Mouse (Mus musculus): ENCODE results near the gene Shld1. TPM values are rescaled to one million over a fixed set of nuclear protein-coding genes. Genes with fewer than 3 reads are reported as not detected.

The Shld1 gene
- polyA plus RNA-seq (2015; fragmentation: Nextera tagmentation; extraction: Ambion mirVana) = 21.5 and 24.7 TPM in 2 replicates

DNA sequence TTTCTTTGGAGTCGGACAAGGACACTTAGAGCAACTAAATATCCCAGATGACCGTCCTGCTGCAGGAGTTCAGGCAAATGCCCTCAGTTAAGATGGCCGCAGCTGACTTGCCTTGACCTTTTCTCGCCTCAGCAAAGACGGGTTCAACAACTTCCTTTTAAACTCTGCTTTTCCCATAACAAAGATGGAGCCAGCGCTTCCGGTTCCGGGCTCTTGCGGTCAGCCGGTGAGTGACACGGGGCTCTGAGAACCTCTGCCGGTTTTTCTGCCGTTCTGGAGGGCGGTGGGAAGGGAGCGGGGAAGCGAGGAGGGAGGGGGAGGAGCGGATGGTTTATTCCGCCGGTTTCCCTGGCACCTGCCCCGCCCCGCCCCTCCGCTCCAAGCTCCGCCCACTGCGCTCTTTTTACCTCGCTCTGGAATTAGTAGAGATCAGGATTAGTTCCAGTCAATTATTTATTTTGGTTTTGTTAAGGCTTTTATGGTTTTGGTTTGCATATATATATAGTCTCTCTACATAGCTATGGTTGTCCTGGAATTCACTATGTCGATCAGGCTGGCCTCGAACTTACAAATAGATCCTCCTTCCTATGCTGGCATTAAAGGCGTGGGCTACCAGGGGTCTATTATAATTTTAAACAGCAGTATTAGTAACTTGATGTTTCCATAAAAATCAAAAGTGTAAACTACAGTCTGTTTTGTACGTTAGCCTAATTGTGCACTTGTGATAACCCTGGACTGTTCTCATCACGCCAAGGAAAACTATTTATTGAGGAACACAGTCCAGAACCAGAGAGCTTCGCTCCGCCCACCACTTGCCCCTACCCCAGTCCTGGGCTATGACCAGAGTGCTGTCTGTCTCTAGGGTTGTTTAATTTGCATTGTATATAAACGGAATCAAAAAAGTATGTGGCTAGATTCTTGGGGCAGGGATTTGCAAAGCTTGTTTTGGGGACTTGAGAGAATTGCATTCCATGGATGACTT lies at the start of gene Shld1:
Shld1 (plus strand) TSS at position 176 of the 982 bp plus-strand sequence.
- H3K36me3 ChIP-seq = no peaks in the 10 kb centered on the region
- no peaks in the 10 kb centered on the region for H3K27me3 ChIP-seq
- no peaks in the 10 kb centered on the region for H3K9me3 ChIP-seq
- H3K4me2 ChIP-seq = peak within 1 kb of the TSS; percentile 52
- ATAC-seq (ENCODE audit: low read depth) = peak; percentile 94
- H3K27ac ChIP-seq (replicated peaks) = peak within 1 kb of the TSS; percentile 73
- peaks cover 14% of the 10 kb centered on the region for H3K4me1 ChIP-seq (replicated peaks)
- H3K4me3 ChIP-seq = peak within 1 kb of the TSS; percentile 49
- WGBS = 11% methylated on average over 31 of the region's 33 CpGs
- peak within 1 kb of the TSS; percentile 66 for H3K9ac ChIP-seq

DNA sequence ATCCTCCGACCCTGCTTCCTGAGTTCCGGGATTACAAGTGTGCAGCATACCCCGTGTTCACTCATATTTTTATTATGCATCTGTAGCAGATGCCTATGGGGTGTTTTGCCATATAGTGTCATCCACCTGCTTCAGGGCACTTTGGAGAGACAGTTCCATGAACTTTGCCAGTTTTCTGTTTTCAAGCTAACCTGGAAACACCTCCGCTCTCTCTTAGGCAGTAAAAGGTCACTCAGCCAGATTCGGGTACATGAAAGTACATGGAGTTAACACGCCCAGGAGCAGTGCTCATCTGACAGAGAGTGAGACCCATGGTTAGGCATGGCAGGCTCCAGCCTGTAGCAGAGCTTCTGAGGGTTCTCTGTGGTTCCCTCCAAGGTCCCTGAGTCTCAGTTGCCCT lies 48.4 kb upstream of the Shld1 start:
- no peak for ATAC-seq (ENCODE audit: low read depth)
- no peaks in the 10 kb centered on the region for H3K36me3 ChIP-seq
- H3K27ac ChIP-seq (replicated peaks) = no peak overlapping the region
- H3K4me3 ChIP-seq = no peak overlapping the region
- H3K9ac ChIP-seq = no peak overlapping the region
- no peaks in the 10 kb centered on the region for H3K27me3 ChIP-seq
- H3K4me1 ChIP-seq (replicated peaks) = no peaks in the 10 kb centered on the region
- H3K4me2 ChIP-seq = no peak overlapping the region
- WGBS = 92% methylated on average over 6 of the region's 6 CpGs
- no peaks in the 10 kb centered on the region for H3K9me3 ChIP-seq

DNA sequence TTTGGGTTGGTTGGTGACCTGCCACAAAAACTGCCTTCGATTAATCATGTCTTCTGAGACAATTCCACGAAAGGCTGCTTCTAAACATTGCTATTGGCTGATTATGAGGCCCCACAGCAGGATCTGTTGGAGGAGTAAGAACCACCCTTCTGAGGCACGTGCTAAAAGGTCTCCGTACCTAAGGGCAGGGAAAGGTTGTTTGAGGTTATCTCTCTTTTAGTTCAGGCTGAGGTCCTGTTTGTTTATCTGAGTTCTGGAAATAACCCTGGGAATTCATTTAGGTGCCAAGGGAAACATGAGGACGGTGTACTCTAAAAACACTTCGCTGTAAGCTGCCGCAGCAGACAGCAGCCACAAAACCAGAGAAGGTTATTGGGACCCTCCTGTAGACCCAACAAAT lies 47.4 kb upstream of the Shld1 start:
- Histone ChIP-seq H3K27me3 (no peaks in the 10 kb centered on the region), H3K9ac (no peak overlapping the region), H3K9me3 (no peaks in the 10 kb centered on the region), H3K4me1 (replicated peaks) (no peaks in the 10 kb centered on the region), H3K4me3 (no peak overlapping the region), H3K27ac (replicated peaks) (no peak overlapping the region), H3K4me2 (no peak overlapping the region), H3K36me3 (no peaks in the 10 kb centered on the region)
- ATAC-seq (ENCODE audit: low read depth) = no peak
- WGBS = 80% methylated on average over 7 of the region's 7 CpGs

DNA sequence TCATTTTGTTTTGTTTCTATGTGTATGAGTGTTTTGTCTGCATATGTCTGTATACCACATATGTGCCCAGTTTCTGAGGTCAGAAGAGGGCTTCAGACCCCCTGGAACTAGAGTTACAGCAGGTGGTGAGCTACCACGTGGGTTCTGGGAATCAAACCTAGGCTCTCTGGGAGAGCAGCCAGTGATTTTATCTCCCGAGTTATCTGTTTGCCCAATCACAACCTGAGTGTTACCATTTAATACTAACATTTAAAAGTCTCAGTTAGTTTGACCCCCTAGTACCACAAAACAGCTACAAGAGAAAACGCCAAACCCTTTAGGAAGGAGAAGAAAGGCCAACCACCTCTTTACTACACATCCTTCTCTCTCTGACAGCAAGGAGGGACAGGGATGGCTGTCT lies 45.5 kb upstream of the Shld1 start:
- no peak overlapping the region for H3K27ac ChIP-seq (replicated peaks)
- no peak overlapping the region for H3K9ac ChIP-seq
- no peak overlapping the region for H3K4me2 ChIP-seq
- H3K27me3 ChIP-seq = no peaks in the 10 kb centered on the region
- no peak overlapping the region for H3K4me3 ChIP-seq
- no peaks in the 10 kb centered on the region for H3K36me3 ChIP-seq
- H3K4me1 ChIP-seq (replicated peaks) = no peaks in the 10 kb centered on the region
- 69% methylated on average over 3 of the region's 3 CpGs for WGBS
- no peaks in the 10 kb centered on the region for H3K9me3 ChIP-seq
- ATAC-seq (ENCODE audit: low read depth) = no peak

DNA sequence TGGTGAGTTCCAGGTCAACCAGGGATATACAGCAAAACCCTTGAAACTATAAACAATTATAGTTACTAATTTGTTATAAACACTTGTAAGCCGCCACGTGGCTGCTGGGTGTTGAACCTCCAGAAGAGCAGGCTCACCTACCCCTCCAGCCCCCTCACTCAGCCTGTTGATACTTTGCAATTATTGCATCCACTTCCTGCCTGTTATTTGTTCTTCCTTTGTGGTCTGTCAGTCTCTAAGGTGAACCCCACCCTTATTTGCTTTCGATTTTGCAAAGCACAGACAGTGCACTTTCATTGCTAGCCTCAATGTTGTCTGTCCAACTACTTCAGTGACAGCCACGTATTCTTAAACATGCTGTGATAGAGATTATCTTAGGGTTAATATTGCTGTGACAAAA lies 43.6 kb upstream of the Shld1 start:
- H3K9me3 ChIP-seq = no peaks in the 10 kb centered on the region
- H3K4me2 ChIP-seq = no peak overlapping the region
- H3K4me3 ChIP-seq = no peak overlapping the region
- H3K4me1 ChIP-seq (replicated peaks) = no peaks in the 10 kb centered on the region
- no peak overlapping the region for H3K27ac ChIP-seq (replicated peaks)
- no peak for ATAC-seq (ENCODE audit: low read depth)
- H3K36me3 ChIP-seq = no peaks in the 10 kb centered on the region
- no peaks in the 10 kb centered on the region for H3K27me3 ChIP-seq
- 88% methylated on average over 4 of the region's 4 CpGs for WGBS
- H3K9ac ChIP-seq = no peak overlapping the region

DNA sequence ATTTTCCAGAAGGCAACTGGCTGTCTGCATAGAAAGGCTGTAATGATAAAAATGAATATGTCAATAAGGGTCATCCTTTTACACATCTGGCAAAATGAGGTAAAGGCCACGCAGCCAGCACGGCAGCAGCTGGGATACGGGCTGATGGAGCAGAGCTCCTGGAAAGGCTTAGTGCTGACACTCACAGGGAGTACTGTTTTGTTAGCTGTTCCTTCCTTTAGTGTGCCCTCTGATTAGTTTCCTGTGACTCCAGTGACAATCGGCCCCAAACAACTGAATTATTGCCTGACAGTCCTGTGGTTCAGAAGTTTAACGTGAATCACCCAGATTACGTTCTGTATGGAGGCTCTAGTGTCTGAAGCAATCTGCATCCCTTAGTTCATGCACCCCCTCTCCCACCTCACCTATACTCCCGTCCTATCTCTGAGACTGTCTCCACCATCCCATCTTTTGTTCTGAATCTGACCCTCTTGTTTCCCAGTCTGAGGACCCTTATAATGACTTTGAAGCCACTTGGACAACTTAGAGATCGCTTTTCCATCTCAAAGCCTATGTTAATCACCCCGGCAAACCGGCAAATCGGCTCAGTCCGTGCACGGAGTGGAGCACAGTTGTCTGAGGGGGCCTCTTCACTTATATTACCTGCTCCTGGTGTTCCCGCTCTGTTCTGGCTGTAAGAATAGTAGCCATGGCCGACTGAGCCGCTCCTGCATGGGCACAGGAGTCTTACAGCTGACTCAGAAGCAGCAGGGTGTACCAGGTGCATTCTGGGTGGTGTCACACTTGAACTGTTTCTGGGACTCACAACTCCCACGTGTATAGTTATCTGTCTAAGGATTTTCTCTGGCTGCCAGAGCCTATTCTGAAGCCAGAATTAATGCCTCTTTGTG lies 39.6 kb upstream of the Shld1 start:
- ATAC-seq (ENCODE audit: low read depth) = no peak
- no peak overlapping the region for H3K4me3 ChIP-seq
- H3K9ac ChIP-seq = no peak overlapping the region
- H3K9me3 ChIP-seq = no peaks in the 10 kb centered on the region
- no peak overlapping the region for H3K4me2 ChIP-seq
- no peaks in the 10 kb centered on the region for H3K4me1 ChIP-seq (replicated peaks)
- H3K27me3 ChIP-seq = no peaks in the 10 kb centered on the region
- H3K27ac ChIP-seq (replicated peaks) = no peak overlapping the region
- H3K36me3 ChIP-seq = no peaks in the 10 kb centered on the region
- 59% methylated on average over 17 of the region's 17 CpGs for WGBS

DNA sequence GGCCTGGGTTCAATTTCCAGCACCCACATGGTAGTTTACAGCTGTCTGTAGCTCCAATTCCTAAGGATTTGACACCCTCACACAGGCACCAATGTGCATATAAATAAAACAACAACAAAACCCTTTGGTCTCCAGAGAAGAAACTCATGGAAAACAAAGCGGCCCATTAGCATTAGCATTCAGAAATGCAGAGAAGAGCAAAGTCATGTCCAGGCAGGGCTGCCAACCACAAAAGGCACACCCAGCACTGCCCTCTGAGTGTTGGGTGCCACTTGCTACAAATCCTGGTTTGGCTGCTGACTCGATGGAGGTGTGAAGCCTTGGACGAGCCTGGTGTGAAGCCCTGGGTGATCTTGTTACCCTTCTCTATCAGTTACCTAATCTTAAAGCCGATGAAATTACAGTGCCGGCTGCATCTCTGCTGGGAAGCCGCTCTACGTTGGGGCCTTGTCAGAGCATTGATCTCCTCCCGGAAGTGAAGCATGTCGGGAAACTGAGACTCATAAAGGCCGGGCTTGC lies 37.3 kb upstream of the Shld1 start:
- Histone ChIP-seq H3K36me3 (no peaks in the 10 kb centered on the region), H3K27me3 (no peaks in the 10 kb centered on the region), H3K9ac (no peak overlapping the region), H3K4me2 (no peak overlapping the region), H3K27ac (replicated peaks) (no peak overlapping the region), H3K4me3 (no peak overlapping the region), H3K9me3 (no peaks in the 10 kb centered on the region), H3K4me1 (replicated peaks) (0 out of 2 replicates have a peak, but pooled peaks cover 7% of the 10 kb centered on the region)
- WGBS = 90% methylated on average over 10 of the region's 10 CpGs
- no peak for ATAC-seq (ENCODE audit: low read depth)

DNA sequence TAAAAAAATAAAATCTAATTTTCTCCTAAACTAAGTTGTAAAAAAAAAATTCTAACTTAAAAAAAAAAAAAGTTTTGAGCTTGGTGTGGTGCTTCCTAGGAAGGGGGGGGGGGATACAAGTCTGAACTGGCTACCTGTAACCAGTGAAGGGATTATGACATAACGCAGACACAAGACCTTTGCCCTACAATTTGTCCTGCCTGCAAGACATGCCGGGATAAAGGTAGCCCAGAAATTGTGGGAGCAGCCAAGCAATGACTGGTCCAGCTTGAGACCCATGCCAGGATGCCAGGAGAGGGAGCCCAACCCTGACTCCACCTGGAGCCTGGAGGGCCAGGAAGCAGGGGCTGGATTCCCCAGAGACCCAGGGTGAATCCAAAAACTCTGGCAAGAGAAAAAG lies 36.2 kb upstream of the Shld1 start:
- H3K4me3 ChIP-seq = no peak overlapping the region
- H3K4me2 ChIP-seq = no peak overlapping the region
- H3K27ac ChIP-seq (replicated peaks) = no peak overlapping the region
- WGBS = 91% methylated on average over 2 of the region's 2 CpGs
- H3K9ac ChIP-seq = no peak overlapping the region
- ATAC-seq (ENCODE audit: low read depth) = no peak
- no peaks in the 10 kb centered on the region for H3K9me3 ChIP-seq
- 0 out of 2 replicates have a peak, but pooled peaks cover 7% of the 10 kb centered on the region for H3K4me1 ChIP-seq (replicated peaks)
- H3K27me3 ChIP-seq = no peaks in the 10 kb centered on the region
- H3K36me3 ChIP-seq = no peaks in the 10 kb centered on the region

DNA sequence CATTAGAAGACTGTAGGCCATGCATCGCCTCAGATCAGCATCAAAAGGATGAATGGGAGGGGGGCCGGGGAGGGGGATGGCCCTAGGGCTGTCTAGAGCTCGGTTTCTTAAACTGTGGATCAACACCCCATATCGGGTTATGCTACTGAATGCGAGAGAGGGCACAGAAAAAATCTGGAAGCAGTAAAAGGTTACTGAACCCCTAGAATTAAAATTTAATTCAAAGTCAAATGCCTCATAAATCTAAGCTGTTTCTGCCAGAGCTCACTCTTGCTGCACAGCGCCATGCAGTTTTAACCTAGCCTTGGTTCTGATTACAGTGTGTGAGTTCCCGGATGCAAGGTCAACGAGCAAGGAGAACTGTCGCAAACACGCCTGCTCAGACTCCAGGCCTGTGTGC lies 34.3 kb upstream of the Shld1 start:
- no peak overlapping the region for H3K27ac ChIP-seq (replicated peaks)
- 0 out of 2 replicates have a peak, but pooled peaks cover 7% of the 10 kb centered on the region for H3K4me1 ChIP-seq (replicated peaks)
- 47% methylated on average over 10 of the region's 10 CpGs for WGBS
- no peak overlapping the region for H3K9ac ChIP-seq
- ATAC-seq (ENCODE audit: low read depth) = peak; percentile 59; the same call in 1 of the 2 replicates
- H3K36me3 ChIP-seq = no peaks in the 10 kb centered on the region
- H3K27me3 ChIP-seq = no peaks in the 10 kb centered on the region
- no peak overlapping the region for H3K4me3 ChIP-seq
- no peak overlapping the region for H3K4me2 ChIP-seq
- no peaks in the 10 kb centered on the region for H3K9me3 ChIP-seq

DNA sequence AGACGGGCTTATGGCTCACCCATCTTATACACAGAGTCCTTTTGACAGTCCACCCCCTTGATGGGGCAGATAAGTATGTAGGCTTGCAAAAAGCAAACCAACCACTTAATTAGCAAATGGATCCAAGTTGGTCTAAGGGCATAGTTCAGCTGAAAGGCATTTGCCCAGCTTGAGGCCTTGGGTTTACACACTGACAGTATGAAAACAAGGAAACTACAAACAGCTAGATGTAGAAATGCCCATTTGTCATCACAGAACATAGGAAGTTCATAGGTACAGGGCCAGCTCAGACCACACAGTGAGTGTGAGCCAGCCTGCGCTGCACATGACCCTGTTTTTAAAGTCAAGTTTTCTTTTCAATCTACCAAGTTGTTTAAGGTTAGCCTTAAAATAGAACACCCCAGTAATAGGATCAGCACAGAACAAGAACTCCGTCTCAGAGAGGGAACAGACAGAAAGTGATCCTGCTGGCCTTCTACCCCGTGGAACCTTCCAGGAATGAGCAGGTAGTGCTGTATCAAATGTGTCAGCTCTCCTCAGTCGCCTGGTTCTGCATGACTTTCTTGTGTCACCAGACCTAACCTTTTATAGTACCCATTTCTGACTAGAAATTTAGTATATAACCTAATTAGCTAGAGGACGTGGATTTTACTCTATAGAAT lies 31.8 kb upstream of the Shld1 start:
- Histone ChIP-seq H3K4me3 (no peak overlapping the region), H3K9ac (no peak overlapping the region), H3K27ac (replicated peaks) (no peak overlapping the region), H3K9me3 (no peaks in the 10 kb centered on the region), H3K4me2 (no peak overlapping the region), H3K27me3 (no peaks in the 10 kb centered on the region), H3K36me3 (no peaks in the 10 kb centered on the region), H3K4me1 (replicated peaks) (0 out of 2 replicates have a peak, but pooled peaks cover 7% of the 10 kb centered on the region)
- 80% methylated on average over 6 of the region's 6 CpGs for WGBS
- no peak for ATAC-seq (ENCODE audit: low read depth)

DNA sequence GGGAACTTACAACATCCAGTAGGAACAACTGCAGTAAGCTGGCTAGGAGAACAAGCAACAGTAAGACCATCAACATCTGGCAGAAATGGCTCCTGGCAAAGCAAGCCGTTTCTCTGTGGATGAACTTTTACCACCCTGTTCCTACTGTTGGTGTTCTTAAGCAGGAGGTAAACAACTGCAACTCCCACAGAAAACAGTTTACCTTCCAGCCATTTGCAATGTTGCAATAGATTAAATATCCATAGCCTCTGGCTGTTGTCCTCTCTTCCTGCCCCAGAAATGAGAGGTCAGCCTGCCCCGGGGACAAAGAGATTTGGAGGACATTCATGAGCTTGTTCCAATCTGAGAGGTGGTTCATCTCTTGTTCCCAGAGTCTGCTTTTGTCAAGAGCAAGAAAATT lies 29.5 kb upstream of the Shld1 start:
- no peak for ATAC-seq (ENCODE audit: low read depth)
- H3K4me3 ChIP-seq = no peak overlapping the region
- H3K4me2 ChIP-seq = no peak overlapping the region
- H3K27me3 ChIP-seq = no peaks in the 10 kb centered on the region
- H3K36me3 ChIP-seq = no peaks in the 10 kb centered on the region
- H3K27ac ChIP-seq (replicated peaks) = no peak overlapping the region
- no peaks in the 10 kb centered on the region for H3K9me3 ChIP-seq
- H3K9ac ChIP-seq = no peak overlapping the region
- 78% methylated on average over 2 of the region's 2 CpGs for WGBS
- H3K4me1 ChIP-seq (replicated peaks) = 0 out of 2 replicates have a peak, but pooled peaks cover 7% of the 10 kb centered on the region

All from neural tube, embryonic 13.5 days (tissue).